Mouse (Mus musculus): Measurements from ENCODE around the gene Slc4a1. TPM values are rescaled to one million over a fixed set of nuclear protein-coding genes. Genes with fewer than 3 reads are reported as not detected.

Slc4a1 gene
- polyA plus RNA-seq, 1 experiment from 2014 or later, result 4.2 TPM

DNA sequence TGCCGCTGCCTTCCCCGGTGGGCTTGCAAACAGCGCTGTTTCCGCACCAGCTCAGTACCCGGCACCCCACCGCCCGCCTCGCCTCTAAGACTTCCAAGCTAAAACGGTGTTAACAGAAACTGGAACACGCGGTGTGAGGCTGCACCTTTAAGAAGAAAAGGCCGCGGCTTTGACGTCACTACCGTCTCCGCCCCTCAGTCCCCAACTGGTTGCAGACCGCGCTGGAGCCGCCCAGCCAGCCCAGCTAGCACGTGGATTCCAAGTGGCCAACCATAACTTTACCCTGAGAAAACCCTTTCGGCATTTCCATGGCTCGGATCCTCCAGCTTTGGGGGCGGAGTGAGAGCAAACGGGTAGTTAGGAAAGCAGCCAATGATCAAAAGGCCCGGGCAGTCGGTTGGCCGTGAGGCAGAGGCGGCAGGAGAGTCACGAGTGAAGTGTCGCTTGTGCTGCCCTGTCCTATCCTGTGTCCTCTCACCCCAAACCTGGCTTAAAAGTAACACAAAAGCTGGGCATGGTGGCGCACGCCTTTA is 42.4 kb upstream of the Slc4a1 start:
- under 1% methylated on average over 32 of the region's 32 CpGs for WGBS
- Histone ChIP-seq H3K36me3 (ENCODE audit: control insufficient read depth, insufficient read depth, low read length) (peaks cover 14% of the 10 kb centered on the region; the same call in 1 of the 2 replicates), H3K4me3 (ENCODE audit: low read depth, low read length) (peak overlapping the region; percentile 81), H3K9ac (replicated peaks; ENCODE audit: low read depth, low read length) (peak overlapping the region; percentile 40; the same call in 1 of the 2 replicates), H3K27ac (ENCODE audit: low read length) (peak overlapping the region; percentile 94), H3K9me3 (ENCODE audit: control insufficient read depth, low read depth, low read length) (no peaks in the 10 kb centered on the region), H3K27me3 (ENCODE audit: control insufficient read depth, insufficient read depth, low read length) (no peaks in the 10 kb centered on the region), H3K4me2 (replicated peaks; ENCODE audit: low read depth, low read length) (peak overlapping the region; percentile 82), H3K4me1 (ENCODE audit: control insufficient read depth, insufficient read depth, low read length) (peaks cover 17% of the 10 kb centered on the region)
- ATAC-seq (ENCODE audit: insufficient number of reproducible peaks, insufficient read depth, low FRiP score, low read depth), result peak; percentile 94

DNA sequence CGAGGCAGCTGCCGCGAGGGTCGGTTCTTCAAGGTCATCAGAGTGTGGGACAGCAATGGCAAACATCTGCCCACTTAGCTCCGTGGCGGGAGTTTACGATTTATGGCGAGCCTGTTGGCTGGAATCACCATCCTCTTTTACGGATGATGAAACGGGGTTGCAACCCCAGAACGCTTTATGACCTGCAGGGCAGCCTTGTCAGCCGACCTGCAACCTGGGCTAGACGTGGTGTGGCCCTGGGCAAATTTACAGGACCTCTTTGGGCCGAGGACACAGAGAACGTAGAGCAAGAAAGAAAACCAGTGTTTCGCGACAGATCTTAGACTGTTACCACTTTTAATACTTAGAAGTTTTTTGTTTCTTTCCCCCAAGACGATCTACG is 41.8 kb upstream of the Slc4a1 start, which contains the start of gene Slc25a39:
Gene Slc25a39 (minus strand): TSS at position 113 of the 382 bp plus-strand sequence.
- H3K36me3 ChIP-seq (ENCODE audit: control insufficient read depth, insufficient read depth, low read length), result peaks cover 20% of the 10 kb centered on the region
- H3K27ac ChIP-seq (ENCODE audit: low read length), result peak within 1 kb of the TSS; percentile 94
- WGBS, result under 1% methylated on average over 19 of the region's 19 CpGs
- no peaks in the 10 kb centered on the region for H3K27me3 ChIP-seq (ENCODE audit: control insufficient read depth, insufficient read depth, low read length)
- peaks cover 17% of the 10 kb centered on the region for H3K4me1 ChIP-seq (ENCODE audit: control insufficient read depth, insufficient read depth, low read length)
- ATAC-seq (ENCODE audit: insufficient number of reproducible peaks, insufficient read depth, low FRiP score, low read depth), result no peak
- peak within 1 kb of the TSS; percentile 81 for H3K4me3 ChIP-seq (ENCODE audit: low read depth, low read length)
- H3K9me3 ChIP-seq (ENCODE audit: control insufficient read depth, low read depth, low read length), result no peaks in the 10 kb centered on the region
- peak within 1 kb of the TSS; percentile 70 for H3K9ac ChIP-seq (replicated peaks; ENCODE audit: low read depth, low read length)
- peak within 1 kb of the TSS; percentile 82 for H3K4me2 ChIP-seq (replicated peaks; ENCODE audit: low read depth, low read length)

DNA sequence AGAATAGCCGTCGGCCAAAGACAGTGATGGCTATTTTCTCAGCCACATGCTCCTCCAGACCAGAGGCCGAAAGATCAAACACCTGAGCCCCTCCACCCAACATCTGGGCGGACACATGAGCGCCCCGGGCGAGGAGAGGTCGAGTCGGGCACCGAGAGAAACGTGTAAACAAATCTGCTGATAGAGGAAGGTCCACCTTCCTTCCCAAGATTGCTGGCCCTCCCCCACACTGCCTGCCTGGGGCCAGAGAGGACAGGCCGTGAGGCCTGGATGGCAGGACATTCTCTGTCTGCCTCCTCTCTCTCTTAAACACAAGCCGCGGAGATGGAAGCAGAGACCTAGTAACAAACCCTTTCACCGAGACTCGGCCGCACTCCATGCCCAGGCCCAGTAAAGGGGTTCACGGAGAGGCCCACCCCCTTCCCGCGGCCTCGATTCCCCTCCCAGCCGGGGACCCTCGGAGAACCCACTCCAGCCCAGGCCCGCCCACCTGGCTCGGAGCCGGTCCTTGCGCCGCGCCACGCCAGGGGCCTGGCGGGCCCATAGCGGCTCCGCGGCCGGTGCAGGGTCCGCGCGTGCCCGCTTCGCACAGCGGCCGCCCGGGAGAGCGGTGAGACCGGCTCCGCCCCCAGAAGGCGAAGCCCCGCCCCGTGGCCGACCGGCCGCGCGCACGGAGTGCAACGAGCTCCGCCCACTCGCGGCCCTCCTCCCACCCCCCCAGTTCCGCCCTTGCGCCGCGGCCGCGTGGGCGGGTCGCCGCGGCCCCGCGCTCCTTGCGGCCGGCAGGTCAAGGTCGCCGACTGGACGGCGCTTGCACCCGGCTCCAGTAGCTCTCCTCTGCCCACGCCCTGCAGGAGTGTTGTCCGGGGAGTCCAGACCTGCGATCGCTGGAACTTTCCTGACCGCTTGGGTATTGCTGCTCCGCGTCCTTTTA is 41.2 kb upstream of the Slc4a1 start:
- H3K4me1 ChIP-seq (ENCODE audit: control insufficient read depth, insufficient read depth, low read length), result peaks cover 17% of the 10 kb centered on the region
- no peaks in the 10 kb centered on the region for H3K27me3 ChIP-seq (ENCODE audit: control insufficient read depth, insufficient read depth, low read length)
- peaks cover 25% of the 10 kb centered on the region for H3K36me3 ChIP-seq (ENCODE audit: control insufficient read depth, insufficient read depth, low read length)
- WGBS, result under 1% methylated on average over 79 of the region's 85 CpGs
- H3K9me3 ChIP-seq (ENCODE audit: control insufficient read depth, low read depth, low read length), result no peaks in the 10 kb centered on the region
- peak; percentile 77 for ATAC-seq (ENCODE audit: insufficient number of reproducible peaks, insufficient read depth, low FRiP score, low read depth)
- peak overlapping the region; percentile 81 for H3K4me3 ChIP-seq (ENCODE audit: low read depth, low read length)
- H3K4me2 ChIP-seq (replicated peaks; ENCODE audit: low read depth, low read length), result peak overlapping the region; percentile 82
- peak overlapping the region; percentile 94 for H3K27ac ChIP-seq (ENCODE audit: low read length)
- H3K9ac ChIP-seq (replicated peaks; ENCODE audit: low read depth, low read length), result peak overlapping the region; percentile 70

DNA sequence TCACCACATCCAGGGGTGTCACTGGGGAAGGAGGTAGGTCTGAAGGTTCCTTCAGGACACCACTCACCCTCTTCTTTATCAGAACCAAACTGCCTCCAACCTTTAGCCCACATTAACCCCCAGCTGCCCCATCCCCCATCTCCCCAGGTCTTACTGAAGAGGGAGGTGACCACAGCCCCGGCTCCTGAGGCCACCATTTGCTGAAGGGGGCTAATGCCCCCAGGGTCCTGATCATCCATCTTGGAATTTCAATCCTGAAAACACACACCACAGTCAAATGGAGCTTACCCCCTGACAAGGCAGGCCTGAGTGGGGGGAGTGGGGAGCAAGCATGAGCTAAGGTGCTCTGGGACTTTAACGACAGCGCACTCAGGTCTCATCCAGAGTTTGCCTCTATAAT is 40.4 kb upstream of the Slc4a1 start:
- H3K9ac ChIP-seq (replicated peaks; ENCODE audit: low read depth, low read length), result peak overlapping the region; percentile 70
- peaks cover 25% of the 10 kb centered on the region for H3K36me3 ChIP-seq (ENCODE audit: control insufficient read depth, insufficient read depth, low read length)
- ATAC-seq (ENCODE audit: insufficient number of reproducible peaks, insufficient read depth, low FRiP score, low read depth), result no peak
- H3K4me1 ChIP-seq (ENCODE audit: control insufficient read depth, insufficient read depth, low read length), result peaks cover 17% of the 10 kb centered on the region
- peak overlapping the region; percentile 94; the same call in 1 of the 2 replicates for H3K27ac ChIP-seq (ENCODE audit: low read length)
- H3K9me3 ChIP-seq (ENCODE audit: control insufficient read depth, low read depth, low read length), result no peaks in the 10 kb centered on the region
- WGBS, result 4% methylated on average over 3 of the region's 3 CpGs
- H3K4me3 ChIP-seq (ENCODE audit: low read depth, low read length), result peak overlapping the region; percentile 81
- H3K27me3 ChIP-seq (ENCODE audit: control insufficient read depth, insufficient read depth, low read length), result no peaks in the 10 kb centered on the region
- H3K4me2 ChIP-seq (replicated peaks; ENCODE audit: low read depth, low read length), result peak overlapping the region; percentile 82

DNA sequence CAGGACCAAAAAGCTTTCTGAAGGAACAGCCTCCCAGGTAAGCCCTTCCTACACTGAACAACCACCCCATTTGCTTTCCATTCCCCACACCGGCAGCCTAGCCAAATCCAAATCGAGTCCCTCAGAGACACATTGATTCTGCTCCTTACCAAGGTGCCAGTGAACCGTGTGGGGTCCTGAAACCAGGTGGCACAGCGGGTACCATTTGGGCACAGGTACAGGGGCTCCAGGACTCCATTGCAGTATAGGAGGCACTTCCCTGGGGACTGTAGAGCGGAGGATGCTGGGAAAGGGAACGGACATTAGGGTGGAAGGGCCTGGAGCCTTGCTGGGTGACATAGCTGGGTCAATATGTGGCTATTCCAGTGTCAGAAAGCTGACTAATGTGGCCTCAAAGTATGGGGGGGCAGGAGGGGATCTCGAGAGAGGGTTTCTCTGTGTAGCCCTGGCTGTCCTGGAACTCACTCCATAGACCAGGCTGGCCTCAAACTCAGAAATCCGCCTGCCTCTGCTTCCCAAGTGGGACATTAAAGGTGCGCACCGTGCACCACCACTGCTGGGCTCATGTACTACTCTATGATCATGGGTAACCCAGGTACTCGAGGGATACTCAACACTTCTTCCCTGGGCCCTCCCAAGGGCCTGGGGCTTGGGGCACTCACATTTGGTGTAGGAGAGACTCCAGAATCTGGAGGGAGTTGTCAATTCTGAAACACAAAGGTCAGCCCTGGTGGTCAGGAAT is 39.7 kb upstream of the Slc4a1 start:
- no peaks in the 10 kb centered on the region for H3K9me3 ChIP-seq (ENCODE audit: control insufficient read depth, low read depth, low read length)
- H3K27me3 ChIP-seq (ENCODE audit: control insufficient read depth, insufficient read depth, low read length), result 0 out of 2 replicates have a peak, but pooled peaks cover under 1% of the 10 kb centered on the region
- no peak overlapping the region for H3K9ac ChIP-seq (replicated peaks; ENCODE audit: low read depth, low read length)
- H3K4me2 ChIP-seq (replicated peaks; ENCODE audit: low read depth, low read length), result peak overlapping the region; percentile 82
- no peak overlapping the region for H3K27ac ChIP-seq (ENCODE audit: low read length)
- H3K36me3 ChIP-seq (ENCODE audit: control insufficient read depth, insufficient read depth, low read length), result peaks cover 25% of the 10 kb centered on the region
- ATAC-seq (ENCODE audit: insufficient number of reproducible peaks, insufficient read depth, low FRiP score, low read depth), result no peak
- peak overlapping the region; percentile 81; the same call in 1 of the 2 replicates for H3K4me3 ChIP-seq (ENCODE audit: low read depth, low read length)
- 84% methylated on average over 11 of the region's 11 CpGs for WGBS
- peaks cover 17% of the 10 kb centered on the region for H3K4me1 ChIP-seq (ENCODE audit: control insufficient read depth, insufficient read depth, low read length)

DNA sequence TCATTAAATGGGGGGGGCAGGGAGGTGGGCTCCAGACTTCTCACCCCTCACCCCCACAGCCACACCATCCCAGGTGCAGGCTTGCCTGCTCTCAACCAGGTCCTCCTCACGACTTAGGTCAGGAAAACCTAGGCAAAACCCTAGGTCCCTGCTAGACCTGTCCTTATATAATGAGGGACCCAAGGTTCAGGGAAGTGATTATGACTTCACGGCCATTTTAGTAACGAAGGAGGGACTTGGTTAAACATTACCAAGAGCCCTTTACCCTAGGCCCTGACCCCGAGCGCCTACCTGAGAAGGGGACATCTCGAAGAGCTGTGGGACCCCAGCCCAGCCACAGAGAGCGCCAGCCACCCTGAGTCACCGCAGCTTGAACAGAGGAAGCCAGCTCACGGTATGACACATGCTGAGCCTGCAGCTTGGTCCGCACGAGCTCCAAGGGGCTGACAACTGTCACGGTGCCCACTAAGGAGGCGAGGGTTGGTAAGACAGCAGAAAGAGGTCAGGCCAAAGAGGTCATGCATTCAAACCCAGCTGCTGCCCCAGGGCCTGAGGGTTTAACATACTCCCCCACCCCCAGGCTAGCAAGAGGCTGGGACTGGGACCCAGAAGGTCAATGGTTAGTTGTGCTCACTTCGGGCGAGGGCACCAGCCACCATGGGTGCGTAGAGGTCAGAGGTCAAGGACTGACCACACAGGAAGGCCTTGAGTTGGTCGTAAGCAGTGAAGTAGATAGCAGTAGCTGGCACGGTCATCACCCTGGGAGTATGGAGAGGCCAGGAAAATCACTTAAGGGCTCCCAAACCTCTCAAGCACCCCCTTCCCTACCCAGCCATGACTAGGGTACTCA is 38.4 kb upstream of the Slc4a1 start:
- no peak for ATAC-seq (ENCODE audit: insufficient number of reproducible peaks, insufficient read depth, low FRiP score, low read depth)
- H3K27ac ChIP-seq (ENCODE audit: low read length), result no peak overlapping the region
- no peak overlapping the region for H3K4me3 ChIP-seq (ENCODE audit: low read depth, low read length)
- H3K9ac ChIP-seq (replicated peaks; ENCODE audit: low read depth, low read length), result no peak overlapping the region
- peaks cover 25% of the 10 kb centered on the region for H3K36me3 ChIP-seq (ENCODE audit: control insufficient read depth, insufficient read depth, low read length)
- H3K9me3 ChIP-seq (ENCODE audit: control insufficient read depth, low read depth, low read length), result no peaks in the 10 kb centered on the region
- H3K4me2 ChIP-seq (replicated peaks; ENCODE audit: low read depth, low read length), result no peak overlapping the region
- peaks cover 9% of the 10 kb centered on the region for H3K27me3 ChIP-seq (ENCODE audit: control insufficient read depth, insufficient read depth, low read length)
- WGBS, result 72% methylated on average over 18 of the region's 18 CpGs
- peaks cover 25% of the 10 kb centered on the region for H3K4me1 ChIP-seq (ENCODE audit: control insufficient read depth, insufficient read depth, low read length)

DNA sequence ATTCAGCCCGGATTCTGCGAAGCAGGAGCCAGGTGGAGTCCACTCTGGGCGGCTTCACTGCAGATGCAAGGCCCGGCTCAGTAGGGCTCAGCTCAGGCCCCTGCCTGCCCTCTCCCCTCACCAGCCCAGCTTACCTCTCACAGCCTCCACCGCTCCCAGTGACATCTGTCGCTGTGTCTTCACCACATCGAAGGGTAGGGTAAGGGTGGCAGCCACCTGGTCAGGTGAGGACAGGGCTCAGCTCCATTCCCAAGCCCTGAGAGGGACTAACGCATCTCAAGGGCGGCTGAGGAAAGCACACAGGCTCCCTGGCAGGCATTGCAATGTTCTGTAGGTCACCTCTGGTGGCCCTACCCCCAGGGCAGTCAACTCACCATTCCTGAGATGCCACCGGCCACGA is 37.7 kb upstream of the Slc4a1 start:
- peaks cover 15% of the 10 kb centered on the region for H3K27me3 ChIP-seq (ENCODE audit: control insufficient read depth, insufficient read depth, low read length)
- WGBS, result 96% methylated on average over 11 of the region's 11 CpGs
- no peak overlapping the region for H3K27ac ChIP-seq (ENCODE audit: low read length)
- H3K4me1 ChIP-seq (ENCODE audit: control insufficient read depth, insufficient read depth, low read length), result peaks cover 22% of the 10 kb centered on the region
- H3K36me3 ChIP-seq (ENCODE audit: control insufficient read depth, insufficient read depth, low read length), result peaks cover 25% of the 10 kb centered on the region
- no peak for ATAC-seq (ENCODE audit: insufficient number of reproducible peaks, insufficient read depth, low FRiP score, low read depth)
- no peak overlapping the region for H3K9ac ChIP-seq (replicated peaks; ENCODE audit: low read depth, low read length)
- no peaks in the 10 kb centered on the region for H3K9me3 ChIP-seq (ENCODE audit: control insufficient read depth, low read depth, low read length)
- H3K4me2 ChIP-seq (replicated peaks; ENCODE audit: low read depth, low read length), result no peak overlapping the region
- H3K4me3 ChIP-seq (ENCODE audit: low read depth, low read length), result no peak overlapping the region

All from stomach, embryonic 14.5 days (tissue).